Mouse (Mus musculus) embryonic fibroblast, embryonic 13.5 days (primary cell): Measurements from ENCODE around the gene Aes.

Experiments used
- CTCF ChIP-seq: IDR thresholded peaks from 2 replicates; pipeline ENCODE4 v1.5.1; 2011; ENCODE audit warnings: mild to moderate bottlenecking, control low read depth, low read length, moderate library complexity, borderline replicate concordance; ENCODE audit not compliant: insufficient read depth
- POLR2A ChIP-seq: IDR thresholded peaks from 2 replicates; pipeline ENCODE4 v1.6.1; 2011; ENCODE audit warnings: low read depth, mild to moderate bottlenecking, control low read depth, low read length, moderate library complexity

- TF ChIP-seq CTCF (no peak), POLR2A (no peak)
These were observed 16.4 kb downstream of the Aes start for GRCm38 (mm10) chr10:81575695-81576094.
